Mouse (Mus musculus) heart, postnatal 0 days (tissue): Measurements from ENCODE around the gene Glcci1.

Source experiments
- CTCF ChIP-seq: IDR thresholded peaks from 2 replicates; pipeline ENCODE4 v1.5.1; 2016; ENCODE audit warnings: antibody characterized with exemption, control low read depth, low read depth
- EP300 ChIP-seq: IDR thresholded peaks from 2 replicates; pipeline ENCODE4 v1.6.1; 2016; ENCODE audit warnings: antibody characterized with exemption, low read depth

DNA sequence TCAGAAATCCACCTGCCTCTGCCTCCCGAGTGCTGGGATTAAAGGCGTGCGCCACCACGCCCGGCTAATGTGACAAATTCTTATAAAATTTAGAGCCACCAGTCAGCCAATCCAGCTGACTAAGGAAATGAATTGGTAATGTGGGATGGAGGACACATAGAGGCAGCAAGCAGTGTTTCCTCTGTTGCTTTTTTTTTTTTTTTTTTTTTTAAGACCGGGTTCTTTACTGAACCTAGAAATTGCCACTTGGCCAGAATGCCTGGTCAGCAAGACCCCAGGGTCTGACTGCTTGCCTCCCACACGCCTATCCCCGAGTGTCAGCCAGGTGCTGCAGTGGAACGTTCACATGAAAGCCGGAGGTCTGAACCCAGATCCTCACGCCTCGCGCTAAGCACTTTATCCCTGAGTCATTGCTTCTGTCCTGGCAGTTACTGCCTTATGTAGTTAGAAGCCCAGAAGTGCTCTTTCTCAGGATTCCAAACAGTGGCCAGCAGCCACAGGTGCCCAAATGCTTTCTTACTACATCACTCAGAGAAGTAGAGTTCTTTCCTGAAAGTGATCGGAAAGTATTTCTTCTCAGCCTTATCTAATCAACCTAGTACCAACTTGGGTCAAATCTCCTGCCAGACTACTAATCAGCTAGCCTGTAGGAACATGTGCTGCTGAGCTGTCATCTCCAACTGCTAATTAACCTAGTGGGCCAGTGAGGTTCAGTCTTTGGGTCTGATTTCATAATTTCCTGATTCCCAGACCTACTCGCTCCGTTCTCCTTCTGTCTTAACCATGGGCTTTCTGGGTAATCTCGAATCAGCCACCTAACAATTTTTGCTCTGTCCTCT is 24.7 kb upstream of the Glcci1 start:
- no peak for TF ChIP-seq CTCF
- no peak for TF ChIP-seq EP300
